Mouse (Mus musculus): ENCODE measurements around the gene 1700001O22Rik. TPM values are rescaled to one million over a fixed set of nuclear protein-coding genes. Genes with fewer than 3 reads are reported as not detected.

1700001O22Rik gene
- total and polyA plus RNA-seq, 3 experiments, result not detected

DNA sequence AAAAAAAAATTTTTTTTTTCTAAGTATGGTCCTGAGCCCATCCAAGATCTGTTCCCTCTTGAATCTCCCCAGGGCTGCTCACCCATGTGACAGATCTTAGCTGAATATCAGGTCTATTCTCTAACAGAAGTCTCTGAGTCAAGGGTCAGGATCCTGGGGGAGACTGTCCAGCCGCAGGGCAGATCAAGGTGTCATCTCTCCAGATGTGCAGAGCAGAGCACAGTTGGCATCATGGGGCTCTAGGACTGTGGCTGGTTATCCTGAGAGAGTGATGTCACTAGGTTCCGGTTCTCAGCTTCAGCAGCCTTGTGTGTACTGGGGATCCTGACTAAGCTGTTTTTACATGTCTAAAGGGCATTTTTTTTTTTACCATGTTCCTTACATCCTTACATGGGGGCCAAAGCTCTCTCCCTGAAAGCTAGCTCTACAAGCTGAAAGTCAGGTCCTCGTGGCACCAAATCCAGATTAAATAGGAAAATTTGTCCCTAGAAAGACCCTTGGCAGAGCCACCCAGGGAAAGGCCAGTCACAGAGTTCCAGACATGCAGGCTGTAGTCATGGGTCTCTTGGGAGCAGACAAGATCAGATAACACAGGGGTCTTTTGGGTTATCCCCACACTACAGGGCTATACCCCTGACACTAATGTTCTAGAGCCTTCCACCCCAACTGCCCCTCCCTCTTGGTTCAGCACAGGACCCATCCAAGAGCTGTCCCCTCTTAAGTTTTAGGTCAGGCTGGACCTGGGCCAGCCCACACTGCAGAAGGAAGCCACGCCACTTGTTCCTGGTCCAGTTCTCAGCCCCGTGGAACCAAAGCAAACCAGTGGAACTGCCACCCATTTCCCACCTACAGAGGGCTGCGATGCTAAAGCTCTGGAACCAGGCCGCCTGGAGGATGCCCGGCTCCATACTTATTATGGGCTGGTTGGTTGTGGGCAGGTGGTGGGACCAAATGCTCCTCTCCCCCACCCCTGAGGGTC is 20.9 kb downstream of the 1700001O22Rik start:
- no peak overlapping the region for H3K27ac ChIP-seq (ENCODE audit: insufficient read depth, low read depth)
- in situ Hi-C loops (cut with MboI; ENCODE audit: low pct_ligation_motif_present, low pct_unique_long_range_greater_than_20kb, low sequenced_read_pairs) (no loop called here), dilution Hi-C loops (cut with MboI; ENCODE audit: extremely low pct_ligation_motif_present, extremely low pct_unique_long_range_greater_than_20kb, low sequenced_read_pairs) (no loop called here)
- DNase-seq (ENCODE audit: extremely low read depth), result no peak
- H3K4me3 ChIP-seq (replicated peaks in 1 of 3; ENCODE audit: low read depth in 2 of 3, low read length in 2 of 3, poor library complexity in 1 of 3), result no peak overlapping the region
- H3K9ac ChIP-seq (ENCODE audit: insufficient read depth, low read depth), result no peak overlapping the region
- H3K9me3 ChIP-seq (replicated peaks; ENCODE audit: low read length), result no peaks in the 10 kb centered on the region
- H3K4me2 ChIP-seq (ENCODE audit: insufficient read depth, low read depth, poor library complexity, severe bottlenecking), result no peak overlapping the region
- no peaks in the 10 kb centered on the region for H3K36me3 ChIP-seq (replicated peaks in 1 of 2; ENCODE audit: control insufficient read depth in 1 of 2, insufficient read depth in 1 of 2, low read length in 1 of 2)
- no peaks in the 10 kb centered on the region for H3K27me3 ChIP-seq (replicated peaks)
- H3K79me2 ChIP-seq (replicated peaks; ENCODE audit: control insufficient read depth, extremely low read depth, insufficient read depth, poor library complexity, severe bottlenecking), result no peaks in the 10 kb centered on the region
- TF ChIP-seq HCFC1 (IDR thresholded peaks at IDR 0.05; ENCODE audit: low read depth, low read length) (no peak), KAT2A (IDR thresholded peaks at IDR 0.05; ENCODE audit: insufficient replicate concordance, low read length) (no peak), MAFK (IDR thresholded peaks at IDR 0.05; ENCODE audit: insufficient replicate concordance, low read length) (no peak), UBTF (IDR thresholded peaks at IDR 0.05; ENCODE audit: low read depth, low read length) (no peak), USF1 (IDR thresholded peaks at IDR 0.05; ENCODE audit: low read depth, low read length) (no peak), ZNF384 (IDR thresholded peaks at IDR 0.05; ENCODE audit: low read depth, low read length) (no peak), MAZ (IDR thresholded peaks at IDR 0.05; ENCODE audit: low read depth, low read length) (no peak), CHD1 (IDR thresholded peaks at IDR 0.05; ENCODE audit: low read depth, low read length) (no peak), GABPA (IDR thresholded peaks at IDR 0.05; ENCODE audit: insufficient replicate concordance, low read depth, low read length) (no peak), TBP (conservative IDR thresholded peaks at IDR 0.05; ENCODE audit: low read depth, low read length) (no peak), NELFE (IDR thresholded peaks at IDR 0.05; ENCODE audit: low read depth, low read length) (no peak), MXI1 (IDR thresholded peaks at IDR 0.05; ENCODE audit: low read depth, low read length) (no peak), PAX5 (IDR thresholded peaks at IDR 0.05; ENCODE audit: low read length) (no peak), E2F4 (IDR thresholded peaks at IDR 0.05; ENCODE audit: insufficient replicate concordance, low read depth, low read length) (no peak)
- peaks cover 3 to 18% of the 10 kb centered on the region in 2 experiments; a peak in 3 of 4 replicates for H3K4me1 ChIP-seq (ENCODE audit: control insufficient read depth in 1 of 2, insufficient read depth in 2 of 2)

- Histone ChIP-seq H3K79me2 (replicated peaks; ENCODE audit: control insufficient read depth, extremely low read depth, insufficient read depth, poor library complexity, severe bottlenecking) (no peaks in the 10 kb centered on the region), H3K36me3 (replicated peaks in 1 of 2; ENCODE audit: control insufficient read depth in 1 of 2, insufficient read depth in 1 of 2, low read length in 1 of 2) (no peaks in the 10 kb centered on the region), H3K9me3 (replicated peaks; ENCODE audit: low read length) (no peaks in the 10 kb centered on the region), H3K4me1 (ENCODE audit: control insufficient read depth in 1 of 2, insufficient read depth in 2 of 2) (peaks cover 3 to 24% of the 10 kb centered on the region in 2 experiments; a peak in 3 of 4 replicates), H3K9ac (ENCODE audit: insufficient read depth, low read depth) (no peak overlapping the region), H3K4me3 (replicated peaks in 1 of 3; ENCODE audit: low read depth in 2 of 3, low read length in 2 of 3, poor library complexity in 1 of 3) (no peak overlapping the region), H3K27me3 (replicated peaks) (peaks cover 9% of the 10 kb centered on the region), H3K4me2 (ENCODE audit: insufficient read depth, low read depth, poor library complexity, severe bottlenecking) (no peak overlapping the region), H3K27ac (ENCODE audit: insufficient read depth, low read depth) (no peak overlapping the region)
- TF ChIP-seq USF2 (conservative IDR thresholded peaks at IDR 0.05; ENCODE audit: low read depth, low read length), result no peak
- TF ChIP-seq CHD1 (IDR thresholded peaks at IDR 0.05; ENCODE audit: low read depth, low read length), result no peak
- no peak for TF ChIP-seq TCF12 (IDR thresholded peaks at IDR 0.05; ENCODE audit: low read depth, low read length)
- no peak for TF ChIP-seq EP300 (IDR thresholded peaks at IDR 0.05; ENCODE audit: low read length)
- no peak for TF ChIP-seq ETS1 (conservative IDR thresholded peaks at IDR 0.05; ENCODE audit: low read depth, low read length)
- no peak for TF ChIP-seq MEF2A (IDR thresholded peaks at IDR 0.05; ENCODE audit: borderline replicate concordance, low read depth, low read length)
- no peak for TF ChIP-seq UBTF (IDR thresholded peaks at IDR 0.05; ENCODE audit: low read depth, low read length)
- no peak for TF ChIP-seq ZKSCAN1 (IDR thresholded peaks at IDR 0.05; ENCODE audit: borderline replicate concordance, low read depth, low read length)
- no peak for DNase-seq (ENCODE audit: extremely low read depth)
- in situ Hi-C loops (cut with MboI; ENCODE audit: low pct_ligation_motif_present, low pct_unique_long_range_greater_than_20kb, low sequenced_read_pairs) (no loop called here), dilution Hi-C loops (cut with MboI; ENCODE audit: extremely low pct_ligation_motif_present, extremely low pct_unique_long_range_greater_than_20kb, low sequenced_read_pairs) (no loop called here)
These were observed 24.2 kb downstream of the 1700001O22Rik start for GRCm38 (mm10) chr2:30779241-30779640.

Measured in CH12.LX (cell line).